Mouse (Mus musculus) left cerebral cortex, postnatal 10 days (tissue): Measurements from ENCODE around the gene Srrd. TPM values are rescaled to one million over a fixed set of nuclear protein-coding genes. Genes with fewer than 3 reads are reported as not detected.

Experiments
- DNase-seq, 2 experiments: peaks; one replicate each; pipeline ENCODE4 v3.0.0; 2021 to 2022; ENCODE audit warnings: low spot score in 2 of 2, mixed read lengths in 1 of 2; ENCODE audit errors: extremely low spot score in 1 of 2
- intact Hi-C: fragments of 180-260 bp; cut with DNase I; formaldehyde crosslinking; loops from one replicate; pipeline ENCODE4 v1.15.1; 2025
- total RNA-seq, 2 experiments: library from RNA; stranded (reverse); gene quantifications; 2 replicates each; pipeline ENCODE4 v1.2.3; 2021

Srrd gene
- total RNA-seq, 2 experiments from 2014 or later: 27.9 to 30.0 TPM

GRCm38 (mm10) chr5:112364184-112364797 is 21.5 kb upstream of the Srrd start:
- no peak for DNase-seq
- intact Hi-C loops: no loop called here

- intact Hi-C loops: no loop called here
- DNase-seq: no peak
These were observed 17.2 kb upstream of the Srrd start for GRCm38 (mm10) chr5:112360077-112360476.

GRCm38 (mm10) chr5:112359520-112359919 is 16.7 kb upstream of the Srrd start:
- no peak for DNase-seq
- intact Hi-C loops: no loop called here

GRCm38 (mm10) chr5:112356322-112356721 is 13.5 kb upstream of the Srrd start:
- intact Hi-C loops: no loop called here
- DNase-seq: no peak

GRCm38 (mm10) chr5:112355910-112356309 is 13.1 kb upstream of the Srrd start, which contains the start of gene Gm6583:
Gene Gm6583 (minus strand): TSS chr5:112356033.
- DNase-seq: no peak
- intact Hi-C loops: no loop called here

GRCm38 (mm10) chr5:112355493-112355892 is 12.7 kb upstream of the Srrd start:
- intact Hi-C loops: no loop called here
- no peak for DNase-seq

GRCm38 (mm10) chr5:112349169-112349568 is 6.3 kb upstream of the Srrd start:
- intact Hi-C loops: no loop called here

GRCm38 (mm10) chr5:112346211-112346965 is 3.5 kb upstream of the Srrd start:
- no peak for DNase-seq
- intact Hi-C loops: no loop called here

More at GRCm38 (mm10) chr5:112349169-112349568, 6.3 kb upstream of the Srrd start:
- no peak for DNase-seq

GRCm38 (mm10) chr5:112344092-112344960 is 1.5 kb upstream of the Srrd start:
- intact Hi-C loops: loop anchor here (5.0 kb wide), 1 partner anchor 83 kb away; no protein-coding TSS in a partner anchor
- DNase-seq: peak in 1 of 2 experiments; percentile 40

GRCm38 (mm10) chr5:112343205-112343595 is 360 bp upstream of the Srrd start:
- intact Hi-C loops: loop anchor here (1.0 to 5.0 kb wide), 2 partner anchors 17 to 84 kb away; partner anchors contain the start of gene Tfip11
- DNase-seq: no peak

- no peak for DNase-seq
- intact Hi-C loops: no loop called here
These were observed 3.6 kb downstream of the Srrd start for GRCm38 (mm10) chr5:112339215-112339614.

- no peak for DNase-seq
- intact Hi-C loops: no loop called here
These were observed 5.8 kb downstream of the Srrd start for GRCm38 (mm10) chr5:112337004-112337403.

- DNase-seq: peak in 1 of 2 experiments; percentile 32
- intact Hi-C loops: loop anchor here (2.0 kb wide), 1 partner anchor 95 kb away; no protein-coding TSS in a partner anchor
These were observed 7.4 kb downstream of the Srrd start for GRCm38 (mm10) chr5:112335473-112335872.

GRCm38 (mm10) chr5:112329805-112330564 is 12.9 kb downstream of the Srrd start:
- DNase-seq: no peak

GRCm38 (mm10) chr5:112327854-112328253 is 15.0 kb downstream of the Srrd start:
- DNase-seq: no peak
- intact Hi-C loops: loop anchor here (5.0 kb wide), 1 partner anchor 101 kb away; no protein-coding TSS in a partner anchor

More at GRCm38 (mm10) chr5:112329805-112330564, 12.9 kb downstream of the Srrd start:
- intact Hi-C loops: loop anchor here (5.0 kb wide), 1 partner anchor 103 kb away; no protein-coding TSS in a partner anchor

GRCm38 (mm10) chr5:112326446-112327009 is 16.3 kb downstream of the Srrd start:
- DNase-seq: no peak
- intact Hi-C loops: loop anchor here (1.0 to 5.0 kb wide), 2 partner anchors 17 to 99 kb away; partner anchors contain the start of genes Hps4 and Srrd

GRCm38 (mm10) chr5:112325546-112326445 is 17.0 kb downstream of the Srrd start, which contains the start of gene Tfip11:
Gene Tfip11 (plus strand): TSS chr5:112326358.
- DNase-seq: peak; percentile 96 to 99
- intact Hi-C loops: loop anchor here (1.0 to 5.0 kb wide), 2 partner anchors 18 to 98 kb away; partner anchors contain the start of genes Hps4 and Srrd
